Mouse (Mus musculus) bone marrow macrophage, adult 2 months (primary cell): ENCODE data around the gene Gm5136.

ENCODE experiments used
- CTCF ChIP-seq: IDR thresholded peaks from 2 replicates; pipeline ENCODE4 v1.5.1; 2012; ENCODE audit warnings: low read depth, mild to moderate bottlenecking, low read length, moderate library complexity
- POLR2A ChIP-seq: IDR thresholded peaks from 2 replicates; pipeline ENCODE4 v1.6.1; 2012; ENCODE audit warnings: mild to moderate bottlenecking, low read depth, low read length, borderline replicate concordance

- TF ChIP-seq CTCF (no peak), POLR2A (no peak)
Measured at GRCm38 (mm10) chr10:108697062-108697461, 2.9 kb downstream of the Gm5136 start.
